Mouse (Mus musculus) intestine, embryonic 16.5 days (tissue): ENCODE results near the gene Lrp11. TPM values are rescaled to one million over a fixed set of nuclear protein-coding genes. Genes with fewer than 3 reads are reported as not detected.
A peak's percentile ranks its signal among the peaks of the same experiment; 100 is the strongest.

Experiments
- ATAC-seq: fragments of 200-750 bp; cut with Nextera tagmentation; 2 replicates; pipeline ENCODE4 v1.8.0; 2017; ENCODE audit warnings: moderate TSS enrichment, moderate library complexity
- H3K27ac ChIP-seq: fragments of 300-500 bp; sonication (generic); 2 replicates; pipeline ENCODE4 v1.5.1; 2014; ENCODE audit warnings: mild to moderate bottlenecking, low read length
- H3K27me3 ChIP-seq: fragments of 300-500 bp; sonication (generic); replicated peaks from 2 replicates; pipeline ENCODE4 v1.6.1; 2014; ENCODE audit warnings: low read length, control low read depth, mixed read lengths; ENCODE audit not compliant: control insufficient read depth, insufficient read depth
- H3K36me3 ChIP-seq: fragments of 300-500 bp; sonication (generic); 2 replicates; pipeline ENCODE4 v1.6.1; 2014; ENCODE audit warnings: low read length, control low read depth; ENCODE audit not compliant: control insufficient read depth, insufficient read depth
- H3K4me1 ChIP-seq: fragments of 300-500 bp; sonication (generic); 2 replicates; pipeline ENCODE4 v1.6.1; 2014; ENCODE audit warnings: low read length, control low read depth, mixed read lengths; ENCODE audit not compliant: control insufficient read depth, insufficient read depth
- H3K4me2 ChIP-seq: fragments of 300-500 bp; sonication (generic); 2 replicates; pipeline ENCODE4 v1.6.1; 2014; ENCODE audit warnings: low read depth, low read length, control low read depth
- H3K4me3 ChIP-seq: fragments of 300-500 bp; sonication (generic); 2 replicates; pipeline ENCODE4 v1.5.1; 2014; ENCODE audit warnings: mild to moderate bottlenecking, low read length
- H3K9ac ChIP-seq: fragments of 300-500 bp; sonication (generic); 2 replicates; pipeline ENCODE4 v1.6.1; 2014; ENCODE audit warnings: low read depth, low read length
- H3K9me3 ChIP-seq: fragments of 300-500 bp; sonication (generic); 2 replicates; pipeline ENCODE4 v1.6.1; 2016; ENCODE audit warnings: low read length, control low read depth; ENCODE audit not compliant: control insufficient read depth
- WGBS: fragments of 180-500 bp; shearing (Covaris S2); extraction: QIAGEN DNeasy Blood & Tissue Kit; methylation state at CpG from one replicate; pipeline ENCODE4 v1.1.7; 2014; 5-methylcytosine and 5-hydroxymethylcytosine counted together
- polyA plus RNA-seq: library from polyadenylated mRNA; unstranded; fragments of >200 nt; fragmentation: Nextera tagmentation; extraction: Ambion mirVana; gene quantifications from 2 replicates; pipeline ENCODE4 v1.2.1, GENCODE M21; 2015

The Lrp11 gene
- polyA plus RNA-seq: 3.1 and 3.7 TPM in 2 replicates

DNA sequence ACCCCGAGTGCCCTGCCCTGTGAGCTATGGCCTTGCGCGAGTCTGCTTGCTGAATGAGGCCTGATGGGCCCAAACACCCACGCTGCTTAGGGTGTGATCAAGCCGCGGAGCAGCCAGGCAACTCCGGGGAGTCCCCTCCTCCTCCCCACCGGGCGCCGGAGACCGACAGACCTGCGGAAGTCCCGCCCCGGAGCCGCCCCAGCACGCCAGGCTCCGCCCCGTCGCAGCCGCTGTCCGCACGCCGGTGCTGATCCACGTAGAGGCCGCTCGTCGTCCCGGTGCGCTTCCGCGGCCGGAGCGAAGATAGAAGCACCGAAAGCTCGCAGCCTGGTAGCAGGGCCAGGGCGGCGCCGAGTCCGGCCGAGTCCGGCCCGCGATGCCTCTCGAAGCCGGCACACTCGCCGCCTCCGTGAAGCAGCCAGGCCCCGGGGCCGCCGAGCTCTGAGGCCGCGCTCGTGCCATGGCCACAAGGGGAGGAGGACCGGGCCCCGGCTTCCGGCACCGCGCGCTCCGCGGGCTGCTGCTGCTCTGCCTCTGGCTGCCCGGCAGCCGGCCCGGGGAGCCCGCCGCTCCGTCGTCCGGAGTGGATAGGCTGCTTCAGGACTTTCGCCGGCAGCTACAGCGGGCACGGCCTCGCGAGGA, at the start of gene Lrp11:
Gene Lrp11 (plus strand): TSS at position 209 of the 642 bp plus-strand sequence.
- peak; percentile 98 for ATAC-seq
- 0% methylated on average over 68 of the region's 76 CpGs for WGBS

DNA sequence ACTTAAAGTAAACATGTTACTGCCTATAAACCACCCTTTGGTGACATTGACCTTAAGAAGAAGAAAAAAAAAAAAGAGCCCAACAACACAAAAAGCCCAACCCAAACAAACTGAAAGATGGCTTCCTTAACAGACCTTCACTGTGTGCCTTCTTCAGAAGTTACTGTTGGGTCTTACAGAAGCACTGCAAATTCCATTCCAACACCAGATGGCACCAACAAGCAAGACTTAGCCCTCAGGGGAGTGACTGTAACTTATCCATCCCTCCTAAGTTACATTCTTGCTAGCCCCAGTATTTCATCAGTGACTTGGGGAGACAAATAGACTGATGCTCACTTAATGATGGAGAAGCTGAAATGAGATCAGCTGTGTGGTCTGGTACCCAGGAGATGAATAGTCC, 11.6 kb upstream of the Lrp11 start:
- Histone ChIP-seq H3K9me3 (no peaks in the 10 kb centered on the region), H3K4me2 (no peak overlapping the region), H3K27ac (no peak overlapping the region), H3K27me3 (0 out of 2 replicates have a peak, but pooled peaks cover 3% of the 10 kb centered on the region), H3K4me3 (no peak overlapping the region), H3K36me3 (no peaks in the 10 kb centered on the region), H3K4me1 (no peaks in the 10 kb centered on the region), H3K9ac (no peak overlapping the region)
- no peak for ATAC-seq

More for the DNA sequence above, at the start of gene Lrp11:
- Histone ChIP-seq H3K9me3 (no peaks in the 10 kb centered on the region), H3K4me2 (peak within 1 kb of the TSS; percentile 100), H3K4me1 (peaks cover 5% of the 10 kb centered on the region), H3K4me3 (peak within 1 kb of the TSS; percentile 73), H3K36me3 (no peaks in the 10 kb centered on the region), H3K27me3 (peaks cover 8% of the 10 kb centered on the region), H3K9ac (peak within 1 kb of the TSS; percentile 64), H3K27ac (no peak within 1 kb of the TSS)

DNA sequence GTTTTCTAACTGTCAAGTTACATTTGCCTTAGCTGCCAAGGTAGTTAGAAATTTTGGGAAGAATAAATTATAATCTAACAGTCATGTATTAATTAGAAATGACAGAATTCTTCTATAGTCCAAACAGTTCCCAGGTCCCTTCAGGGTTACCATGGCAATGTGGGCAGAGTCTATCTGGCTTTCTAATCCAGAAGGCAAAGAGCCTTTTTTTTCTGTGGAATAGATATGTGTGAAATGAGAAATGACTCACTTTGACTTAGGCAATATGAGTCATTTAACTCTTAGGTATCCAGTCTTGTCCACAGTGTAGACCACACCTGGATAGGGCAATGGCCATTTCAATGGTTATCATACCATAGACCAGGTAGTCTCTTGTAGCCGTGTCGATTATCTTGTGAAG, 8.2 kb upstream of the Lrp11 start:
- Histone ChIP-seq H3K9ac (no peak overlapping the region), H3K4me2 (no peak overlapping the region), H3K4me1 (no peaks in the 10 kb centered on the region), H3K9me3 (no peaks in the 10 kb centered on the region), H3K27me3 (0 out of 2 replicates have a peak, but pooled peaks cover 3% of the 10 kb centered on the region), H3K4me3 (no peak overlapping the region), H3K36me3 (no peaks in the 10 kb centered on the region), H3K27ac (no peak overlapping the region)
- 80% methylated on average over 2 of the region's 2 CpGs for WGBS
- ATAC-seq: no peak

DNA sequence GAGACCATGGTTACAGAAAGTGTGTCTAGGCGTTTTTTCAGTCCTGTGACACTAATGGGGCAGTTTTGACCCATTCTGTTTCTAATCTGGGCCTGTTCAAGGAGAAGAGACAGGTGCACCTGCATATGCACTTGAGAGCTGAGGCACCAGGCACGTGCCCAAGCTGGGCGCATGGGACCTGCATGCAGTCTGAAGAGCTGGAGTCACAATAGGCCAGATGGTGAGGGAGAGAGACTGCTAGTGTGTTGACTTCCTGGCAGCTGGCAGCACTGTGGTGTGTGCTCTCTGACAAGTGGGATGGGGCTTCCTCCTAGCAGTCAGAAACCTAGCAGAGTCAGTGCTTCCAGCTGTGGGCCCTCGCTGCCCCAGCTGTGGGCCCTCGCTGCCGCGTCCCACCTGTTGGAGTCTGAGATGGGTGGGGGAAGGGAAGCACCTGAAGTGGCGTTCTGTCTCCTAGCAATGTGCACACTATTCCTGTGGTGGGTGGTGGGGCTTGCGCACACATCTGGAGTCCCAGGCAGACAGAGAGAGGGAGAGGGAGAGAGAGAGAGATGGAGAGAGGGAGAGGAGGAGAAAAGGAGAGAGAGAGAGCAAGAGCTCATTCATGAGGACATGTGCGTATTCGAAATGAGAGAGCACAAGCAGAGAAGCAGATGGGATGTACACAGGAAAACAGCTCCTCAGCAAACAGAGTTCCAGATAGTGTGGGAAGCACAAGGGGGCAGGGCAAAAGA, 7.3 kb upstream of the Lrp11 start:
- H3K27ac ChIP-seq: no peak overlapping the region
- 25% methylated on average over 11 of the region's 11 CpGs for WGBS
- no peak overlapping the region for H3K4me2 ChIP-seq
- H3K9ac ChIP-seq: no peak overlapping the region
- H3K4me1 ChIP-seq: no peaks in the 10 kb centered on the region
- H3K36me3 ChIP-seq: no peaks in the 10 kb centered on the region
- H3K4me3 ChIP-seq: no peak overlapping the region
- H3K27me3 ChIP-seq: 0 out of 2 replicates have a peak, but pooled peaks cover 3% of the 10 kb centered on the region
- no peaks in the 10 kb centered on the region for H3K9me3 ChIP-seq
- 0 out of 2 replicates have a peak, but pooled peaks have one; percentile 42 for ATAC-seq

DNA sequence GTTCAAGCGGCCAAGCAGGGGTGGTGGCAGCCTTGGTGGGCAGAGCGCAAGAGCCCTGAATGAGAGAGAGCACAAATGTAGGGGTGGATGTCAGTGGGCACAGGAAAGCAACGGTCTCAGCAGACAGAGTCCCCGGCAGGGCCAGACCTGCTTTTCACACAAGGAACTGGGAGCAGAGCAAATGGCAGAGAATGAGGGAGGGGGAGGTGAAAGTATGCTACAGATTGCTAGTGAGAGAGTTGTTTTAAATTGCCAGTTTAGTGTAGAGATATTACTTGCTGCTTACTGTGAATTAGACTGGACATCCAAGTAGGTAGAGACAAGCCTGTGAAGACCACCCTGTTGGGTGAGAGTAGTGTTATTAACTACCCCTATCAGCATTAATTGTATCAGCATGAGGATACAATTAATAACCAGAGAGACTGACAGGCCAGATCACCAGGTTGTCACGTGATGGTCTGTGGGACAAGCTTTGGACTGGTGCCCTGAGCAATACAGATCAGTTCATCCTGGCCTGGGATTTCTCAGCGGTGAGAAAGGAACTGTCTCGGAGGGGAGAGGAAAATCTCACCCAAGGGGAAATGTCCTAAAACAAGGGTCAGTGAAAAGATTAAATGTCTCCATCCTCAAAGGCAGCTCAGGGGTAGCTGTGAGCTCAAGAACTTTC, 6.6 kb upstream of the Lrp11 start:
- no peak for ATAC-seq
- no peak overlapping the region for H3K27ac ChIP-seq
- no peaks in the 10 kb centered on the region for H3K9me3 ChIP-seq
- H3K27me3 ChIP-seq: 0 out of 2 replicates have a peak, but pooled peaks cover 3% of the 10 kb centered on the region
- no peak overlapping the region for H3K4me2 ChIP-seq
- H3K4me1 ChIP-seq: no peaks in the 10 kb centered on the region
- H3K4me3 ChIP-seq: no peak overlapping the region
- no peak overlapping the region for H3K9ac ChIP-seq
- 36% methylated on average over 7 of the region's 7 CpGs for WGBS
- H3K36me3 ChIP-seq: no peaks in the 10 kb centered on the region

DNA sequence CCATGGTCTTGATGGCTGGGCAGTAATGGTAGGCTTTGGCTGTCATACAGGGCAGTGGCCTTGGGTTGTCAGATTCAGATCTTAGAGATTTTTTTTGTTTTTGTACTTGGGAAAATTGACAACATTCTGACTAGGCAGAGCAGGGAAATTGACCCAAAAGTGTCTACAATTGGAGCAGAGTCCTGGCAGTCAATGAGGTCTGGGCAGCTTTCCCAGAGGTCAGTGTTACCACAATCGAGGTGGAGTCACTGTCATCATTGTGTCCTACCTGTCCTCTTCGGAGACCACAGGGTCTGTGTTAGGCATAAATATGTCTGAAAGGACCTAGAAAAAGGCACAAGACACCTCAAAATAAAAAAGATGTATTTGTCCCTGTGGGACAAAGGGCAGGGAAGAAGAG, 2.8 kb upstream of the Lrp11 start:
- Histone ChIP-seq H3K27ac (no peak overlapping the region), H3K9ac (no peak overlapping the region), H3K4me3 (no peak overlapping the region), H3K36me3 (no peaks in the 10 kb centered on the region), H3K9me3 (no peaks in the 10 kb centered on the region), H3K4me1 (peaks cover 5% of the 10 kb centered on the region), H3K4me2 (no peak overlapping the region), H3K27me3 (peaks cover 11% of the 10 kb centered on the region)
- 74% methylated on average over 2 of the region's 2 CpGs for WGBS
- no peak for ATAC-seq

DNA sequence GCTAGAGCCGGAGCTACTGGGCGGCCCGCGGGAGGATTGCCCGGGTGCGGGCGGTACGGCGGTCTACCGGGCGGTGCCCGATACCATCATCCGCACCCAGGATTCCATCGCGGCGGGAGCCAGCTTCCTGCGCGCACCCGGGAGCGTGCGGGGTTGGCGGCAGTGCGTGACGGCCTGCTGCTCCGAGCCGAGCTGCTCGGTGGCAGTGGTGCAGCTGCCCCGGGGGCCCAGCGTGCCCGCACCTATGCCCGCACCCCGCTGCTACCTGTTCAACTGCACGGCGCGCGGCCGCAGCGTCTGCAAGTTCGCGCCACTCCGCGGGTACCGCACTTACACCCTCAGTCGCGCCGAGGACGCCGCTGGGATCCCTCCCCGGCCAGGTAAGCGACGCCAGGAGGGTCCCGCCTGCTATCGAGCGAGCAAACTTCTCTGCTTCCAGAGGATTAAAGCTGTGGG, 662 bp downstream of the Lrp11 start:
- no peak; the same call in 1 of the 2 replicates for ATAC-seq
- under 1% methylated on average over 54 of the region's 54 CpGs for WGBS

DNA sequence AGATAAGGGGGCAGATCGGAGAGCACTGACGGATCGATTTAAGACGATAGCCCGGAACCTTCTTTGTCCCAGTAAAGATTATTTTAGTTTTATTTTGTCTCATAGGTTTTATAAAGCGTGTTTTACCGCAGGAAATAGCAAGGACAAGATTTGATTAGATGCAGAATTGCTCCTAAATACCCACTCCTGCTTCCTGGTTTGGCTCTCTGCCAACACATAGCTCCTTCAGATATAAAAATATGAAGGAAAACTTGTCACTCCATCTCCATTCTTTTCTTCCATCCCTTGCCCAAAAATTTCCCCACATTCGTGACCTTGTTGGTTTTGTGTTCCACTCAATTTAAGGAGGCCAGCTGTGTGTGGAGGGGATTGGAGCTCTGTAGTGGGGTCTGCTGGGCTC, 1.2 kb downstream of the Lrp11 start:
- ATAC-seq: no peak
- 9% methylated on average over 8 of the region's 8 CpGs for WGBS
- Histone ChIP-seq H3K4me1 (peaks cover 5% of the 10 kb centered on the region), H3K36me3 (no peaks in the 10 kb centered on the region), H3K4me2 (peak overlapping the region; percentile 100), H3K27me3 (peaks cover 8% of the 10 kb centered on the region), H3K4me3 (peak overlapping the region; percentile 73), H3K9me3 (no peaks in the 10 kb centered on the region), H3K9ac (0 out of 2 replicates have a peak overlapping the region, but pooled peaks have one; percentile 62), H3K27ac (no peak overlapping the region)

More for the DNA sequence above, 662 bp downstream of the Lrp11 start:
- peaks cover 8% of the 10 kb centered on the region for H3K27me3 ChIP-seq
- no peaks in the 10 kb centered on the region for H3K36me3 ChIP-seq
- peaks cover 5% of the 10 kb centered on the region for H3K4me1 ChIP-seq
- no peaks in the 10 kb centered on the region for H3K9me3 ChIP-seq
- H3K27ac ChIP-seq: no peak overlapping the region
- peak overlapping the region; percentile 62 for H3K9ac ChIP-seq
- H3K4me3 ChIP-seq: peak overlapping the region; percentile 73
- peak overlapping the region; percentile 100 for H3K4me2 ChIP-seq

DNA sequence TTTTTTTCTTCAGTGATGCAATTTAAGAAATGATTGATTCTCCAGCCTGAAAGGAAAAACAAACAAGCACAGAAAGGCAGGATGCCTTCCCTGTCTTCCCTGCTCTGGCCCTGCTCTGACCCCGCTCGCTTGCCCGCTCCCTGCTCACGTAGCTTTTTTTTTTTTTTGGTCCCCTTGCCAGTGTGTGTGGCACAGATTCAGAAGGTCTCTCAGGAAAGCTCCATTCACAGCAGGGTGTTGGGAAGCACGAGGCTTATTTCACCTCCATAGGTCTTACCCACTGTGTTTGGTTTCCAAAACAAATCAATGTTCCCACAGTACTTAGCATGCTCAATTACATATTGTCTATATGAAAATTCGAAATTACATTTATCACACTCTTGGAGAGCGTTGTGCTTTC, 5.2 kb downstream of the Lrp11 start:
- Histone ChIP-seq H3K4me1 (peaks cover 5% of the 10 kb centered on the region), H3K27ac (no peak overlapping the region), H3K4me2 (no peak overlapping the region), H3K27me3 (peaks cover 8% of the 10 kb centered on the region), H3K9me3 (no peaks in the 10 kb centered on the region), H3K4me3 (no peak overlapping the region), H3K9ac (no peak overlapping the region), H3K36me3 (no peaks in the 10 kb centered on the region)
- WGBS: 41% methylated on average over 7 of the region's 7 CpGs
- ATAC-seq: no peak
